Mouse (Mus musculus): ENCODE results near the gene Aak1. TPM values are rescaled to one million over a fixed set of nuclear protein-coding genes. Genes with fewer than 3 reads are reported as not detected.
"Not testable (repeated sequence)": the region's sequence is repeated elsewhere in the genome, so short reads cannot be mapped to it uniquely, and the experiment has no call there.

Aak1 gene
- polyA plus RNA-seq, 1 experiment from 2014 or later, result 19.4 TPM

DNA sequence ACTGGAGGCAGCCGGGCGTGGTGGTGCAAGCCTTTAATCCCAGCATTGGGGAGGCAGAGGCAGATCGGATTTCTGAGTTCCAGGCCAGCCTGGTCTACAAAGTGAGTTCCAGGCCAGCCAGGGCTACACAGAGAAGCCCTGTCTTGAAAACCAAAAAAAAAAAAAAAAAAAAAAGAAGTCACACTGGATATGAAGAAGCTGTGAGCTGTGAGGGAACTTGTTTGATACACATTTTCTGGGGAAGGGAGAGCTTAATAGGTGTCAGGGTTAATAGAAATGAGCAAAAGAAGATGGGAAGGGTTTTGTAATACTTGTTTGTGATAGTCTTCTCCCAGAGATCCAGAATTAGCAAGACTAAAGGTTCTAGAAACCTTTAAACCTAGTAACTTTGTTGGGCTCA lies 196.2 kb downstream of the Aak1 start:
- WGBS, result 82% methylated on average over 3 of the region's 3 CpGs

DNA sequence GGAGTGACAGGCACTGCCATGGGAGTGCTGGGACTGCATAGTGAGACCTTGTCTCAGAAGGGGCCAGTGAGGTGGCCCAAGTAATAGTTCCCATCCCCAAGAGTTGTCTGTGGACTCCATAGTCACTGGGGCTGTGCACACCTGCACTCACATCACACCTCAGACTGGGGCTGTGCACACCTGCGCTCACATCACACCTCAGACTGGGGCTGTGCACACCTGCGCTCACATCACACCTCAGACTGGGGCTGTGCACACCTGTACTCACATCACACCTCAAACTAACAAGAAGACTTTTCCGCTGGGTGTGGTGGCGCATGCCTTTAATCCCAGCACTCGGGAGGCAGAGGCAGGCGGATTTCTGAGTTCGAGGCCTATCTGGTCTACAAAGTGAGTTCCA lies 199.4 kb downstream of the Aak1 start:
- not testable (repeated sequence) for H3K4me1 ChIP-seq; DNase-seq (ENCODE audit: low spot score); H3K9me3 ChIP-seq; H3K4me3 ChIP-seq; H3K27ac ChIP-seq; H3K27me3 ChIP-seq (ENCODE audit: insufficient read depth, poor library complexity, severe bottlenecking)
- peaks cover 54% of the 10 kb centered on the region for H3K36me3 ChIP-seq
- 92% methylated on average over 7 of the region's 7 CpGs for WGBS

More for the DNA sequence above, 196.2 kb downstream of the Aak1 start:
- Histone ChIP-seq H3K4me3 (no peak overlapping the region), H3K9me3 (no peaks in the 10 kb centered on the region), H3K27me3 (ENCODE audit: insufficient read depth, poor library complexity, severe bottlenecking) (no peaks in the 10 kb centered on the region), H3K36me3 (peaks cover 26% of the 10 kb centered on the region), H3K4me1 (peaks cover 14% of the 10 kb centered on the region), H3K27ac (no peak overlapping the region)
- no peak for DNase-seq (ENCODE audit: low spot score)

DNA sequence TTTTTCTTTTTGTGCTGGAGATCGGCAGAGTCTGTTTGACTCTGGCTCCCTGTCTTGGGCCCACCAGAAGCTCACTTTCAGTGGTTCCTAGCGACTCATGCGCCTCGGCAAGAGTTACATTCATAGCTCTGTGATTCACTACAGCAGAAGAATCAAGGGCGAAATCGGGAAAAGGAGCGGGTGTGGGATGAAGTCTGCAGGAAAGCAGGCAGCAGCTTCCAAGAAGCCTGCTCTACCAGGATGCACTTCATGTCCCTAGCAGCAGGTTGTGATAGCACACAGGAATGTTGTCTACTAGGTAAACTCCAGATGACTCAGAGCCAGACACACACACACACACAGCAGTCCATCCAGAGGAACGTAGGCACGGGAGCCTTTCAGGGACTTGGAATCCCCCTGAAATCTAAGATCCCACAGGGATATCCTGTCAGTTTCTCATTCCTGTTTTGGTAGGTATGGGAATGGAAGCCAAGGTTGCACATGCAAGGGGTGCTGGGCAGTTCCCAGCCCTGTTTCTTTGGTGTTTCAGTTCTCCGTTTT lies 202.6 kb downstream of the Aak1 start:
- Histone ChIP-seq H3K9me3 (no peaks in the 10 kb centered on the region), H3K36me3 (peaks cover 83% of the 10 kb centered on the region), H3K27me3 (ENCODE audit: insufficient read depth, poor library complexity, severe bottlenecking) (no peaks in the 10 kb centered on the region), H3K4me3 (no peak overlapping the region), H3K4me1 (no peaks in the 10 kb centered on the region), H3K27ac (no peak overlapping the region)
- DNase-seq (ENCODE audit: low spot score), result no peak
- WGBS, result 89% methylated on average over 10 of the region's 10 CpGs

Other genes with a start within 250 kb of the Aak1 start
- gene Asprv1, start 221.4 kb upstream of the Aak1 start, polyA plus RNA-seq (2016; fragmentation: Nextera tagmentation; extraction: Ambion mirVana), result 0.23 and 0.58 TPM in 2 replicates
- gene Mxd1, start 180.4 kb upstream of the Aak1 start, polyA plus RNA-seq (2016; fragmentation: Nextera tagmentation; extraction: Ambion mirVana), result 8.9 and 9.6 TPM in 2 replicates
- gene Snrnp27, start 165.0 kb upstream of the Aak1 start, polyA plus RNA-seq (2016; fragmentation: Nextera tagmentation; extraction: Ambion mirVana), result 94.8 and 112 TPM in 2 replicates
- gene Gmcl1, start 116.1 kb upstream of the Aak1 start, polyA plus RNA-seq (2016; fragmentation: Nextera tagmentation; extraction: Ambion mirVana), result 19.1 and 26.3 TPM in 2 replicates
- gene Anxa4, start 55.9 kb upstream of the Aak1 start, polyA plus RNA-seq (2016; fragmentation: Nextera tagmentation; extraction: Ambion mirVana), result 9.9 and 16.7 TPM in 2 replicates
- gene Nfu1, start 159.7 kb downstream of the Aak1 start, polyA plus RNA-seq (2016; fragmentation: Nextera tagmentation; extraction: Ambion mirVana), result 107 and 111 TPM in 2 replicates
- 15.8 and 18.6 TPM in 2 replicates for gene Gfpt1, start 193.3 kb downstream of the Aak1 start, polyA plus RNA-seq (2016; fragmentation: Nextera tagmentation; extraction: Ambion mirVana)

Data from heart, embryonic 10.5 days (tissue).